Mouse (Mus musculus): ENCODE measurements around the gene Olfr1031.
"Not testable (repeated sequence)": the region's sequence is repeated elsewhere in the genome, so short reads cannot be mapped to it uniquely, and the experiment has no call there.

Gene Olfr1031

GRCm38 (mm10) chr2:85990004-85990403 lies at the start of gene Olfr1031:
Gene Olfr1031, plus strand, starts transcription at chr2:85990304.
- no peak for DNase-seq

- DNase-seq, result no peak
These were observed 40.0 kb upstream of the Olfr1031 start, which contains the start of gene Olfr1028 for GRCm38 (mm10) chr2:85950137-85950536. Gene Olfr1028, plus strand, starts transcription at chr2:85950437.

- no peak for DNase-seq
These were observed 16.5 kb upstream of the Olfr1031 start, which contains the start of gene Olfr1029 for GRCm38 (mm10) chr2:85973595-85973994. Gene Olfr1029, plus strand, starts transcription at chr2:85973895.

GRCm38 (mm10) chr2:85978976-85979375 lies 11.1 kb upstream of the Olfr1031 start, which contains the start of gene Olfr1030:
Gene Olfr1030, plus strand, starts transcription at chr2:85979276.
- no peak for DNase-seq

- no peak for DNase-seq
These were observed 15.1 kb downstream of the Olfr1031 start, which contains the start of gene Olfr1032 for GRCm38 (mm10) chr2:86005240-86005639. Gene Olfr1032, plus strand, starts transcription at chr2:86005540.

- DNase-seq, result peak; percentile 41
These were observed 30.3 kb downstream of the Olfr1031 start, which contains the start of gene Olfr1033 for GRCm38 (mm10) chr2:86020406-86020805. Gene Olfr1033, plus strand, starts transcription at chr2:86020633.

GRCm38 (mm10) chr2:86021518-86021917 lies 31.4 kb downstream of the Olfr1031 start:
- not testable (repeated sequence) for DNase-seq
